Mouse (Mus musculus) pancreas, adult 10 weeks (tissue): Measurements from ENCODE around the gene Satb2. TPM values are rescaled to one million over a fixed set of nuclear protein-coding genes. Genes with fewer than 3 reads are reported as not detected.

Experiments
- polyA plus RNA-seq: library from polyadenylated mRNA; stranded (reverse); fragments of 350-450 nt; fragmentation: Illumina TruSeq; extraction: RNeasy Lipid Tissue Mini Kit (QIAGEN cat#74804); gene quantifications from one replicate; pipeline ENCODE4 v1.2.3, GENCODE M21; 2015; ENCODE audit warnings: low read depth, low replicate concordance; ENCODE audit not compliant: insufficient read depth

Satb2 gene
- 0.26 TPM for polyA plus RNA-seq

GRCm38 (mm10) chr1:56978151-56978700 is at the start of gene Satb2:
Gene Satb2 (minus strand): TSS chr1:56978650.

